Mouse (Mus musculus) cerebellum, adult 9-11 months (tissue): ENCODE data around the gene Rwdd3.

Experiments
- DNase-seq: peaks from one replicate; pipeline ENCODE4 v3.0.0; 2022

Gene Rwdd3

GRCm38 (mm10) chr3:121158901-121159351 is 12.6 kb downstream of the Rwdd3 start:
- peak; percentile 52 for DNase-seq

- DNase-seq: no peak
Observed at GRCm38 (mm10) chr3:121157546-121158330, 13.8 kb downstream of the Rwdd3 start.

- DNase-seq: no peak
Observed at GRCm38 (mm10) chr3:121156451-121157186, 14.9 kb downstream of the Rwdd3 start.

GRCm38 (mm10) chr3:121156043-121156442 is 15.5 kb downstream of the Rwdd3 start:
- no peak for DNase-seq

GRCm38 (mm10) chr3:121133937-121134336 is 37.6 kb downstream of the Rwdd3 start:
- DNase-seq: no peak

- no peak for DNase-seq
Observed at GRCm38 (mm10) chr3:121133039-121133438, 38.5 kb downstream of the Rwdd3 start.

- no peak for DNase-seq
Observed at GRCm38 (mm10) chr3:121127171-121127570, 44.3 kb downstream of the Rwdd3 start.

- no peak for DNase-seq
Observed at GRCm38 (mm10) chr3:121126476-121126875, 45.0 kb downstream of the Rwdd3 start.

GRCm38 (mm10) chr3:121121072-121121471 is 50.4 kb downstream of the Rwdd3 start:
- DNase-seq: no peak

GRCm38 (mm10) chr3:121116590-121116989 is 54.9 kb downstream of the Rwdd3 start:
- DNase-seq: no peak

GRCm38 (mm10) chr3:121116067-121116466 is 55.4 kb downstream of the Rwdd3 start:
- DNase-seq: no peak

GRCm38 (mm10) chr3:121111068-121111467 is 60.4 kb downstream of the Rwdd3 start:
- DNase-seq: no peak

GRCm38 (mm10) chr3:121110430-121110829 is 61.1 kb downstream of the Rwdd3 start:
- DNase-seq: no peak

- DNase-seq: no peak
Observed at GRCm38 (mm10) chr3:121107481-121107880, 64.0 kb downstream of the Rwdd3 start.

- DNase-seq: no peak
Observed at GRCm38 (mm10) chr3:121105408-121105708, 66.1 kb downstream of the Rwdd3 start.
